Mouse (Mus musculus) lung, postnatal 4 days (tissue): Measurements from ENCODE around the gene Fam151b.

Experiments
- DNase-seq, 2 experiments: peaks; one replicate each; pipeline ENCODE4 v3.0.0; 2021

Fam151b gene

GRCm38 (mm10) chr13:92410486-92410885, 73.3 kb downstream of the Fam151b start:
- no peak for DNase-seq

DNA sequence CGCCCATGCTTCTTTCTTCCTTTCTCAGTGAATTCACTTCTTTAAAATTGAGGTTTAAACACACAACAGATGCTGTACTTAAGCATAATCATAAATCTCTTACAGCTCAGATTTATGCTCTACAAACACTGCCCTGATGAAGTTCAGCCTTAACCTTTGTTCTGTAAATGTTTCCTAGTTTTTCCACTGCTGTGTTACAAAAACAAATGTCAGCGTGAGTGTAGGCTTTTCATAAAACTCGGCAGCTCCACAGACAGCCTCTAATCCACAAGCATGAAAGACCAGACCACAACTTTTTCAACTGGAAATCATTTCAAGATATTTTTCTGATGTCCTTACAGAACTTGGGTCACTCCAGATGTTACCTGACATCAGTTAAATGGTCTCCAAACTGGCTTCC, 80.3 kb downstream of the Fam151b start:
- DNase-seq = no peak

DNA sequence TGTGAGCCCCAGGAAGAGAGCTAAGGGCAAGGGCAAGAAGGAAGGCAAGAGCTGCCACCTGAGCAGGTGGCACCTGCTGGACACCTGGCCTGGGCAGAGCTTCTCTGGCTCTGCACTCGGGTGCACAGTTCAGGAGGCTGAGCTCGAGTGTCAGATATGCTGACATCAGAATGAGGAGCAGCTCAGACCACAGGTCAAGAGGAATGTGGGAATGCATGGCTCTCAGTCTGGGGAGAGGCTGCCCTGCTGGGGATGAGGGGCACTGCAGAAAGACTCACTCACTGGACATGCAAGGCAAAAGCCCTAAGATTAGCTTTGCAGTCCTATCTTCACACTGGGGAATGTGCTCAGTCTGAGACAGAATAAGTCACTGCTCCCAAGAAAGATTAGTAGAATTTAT, 81.8 kb downstream of the Fam151b start:
- DNase-seq = peak in 1 of 2 experiments; percentile 23
